Mouse (Mus musculus): ENCODE results near the gene Dusp7. TPM values are rescaled to one million over a fixed set of nuclear protein-coding genes. Genes with fewer than 3 reads are reported as not detected.

Dusp7 gene
- polyA plus RNA-seq, 1 experiment from 2014 or later = 9.2 TPM

- ATAC-seq (replicated peaks) = no peak
- WGBS = 51% methylated on average over 6 of the region's 6 CpGs
Measured at GRCm38 (mm10) chr9:106371776-106372175, 3.3 kb downstream of the Dusp7 start.

DNA sequence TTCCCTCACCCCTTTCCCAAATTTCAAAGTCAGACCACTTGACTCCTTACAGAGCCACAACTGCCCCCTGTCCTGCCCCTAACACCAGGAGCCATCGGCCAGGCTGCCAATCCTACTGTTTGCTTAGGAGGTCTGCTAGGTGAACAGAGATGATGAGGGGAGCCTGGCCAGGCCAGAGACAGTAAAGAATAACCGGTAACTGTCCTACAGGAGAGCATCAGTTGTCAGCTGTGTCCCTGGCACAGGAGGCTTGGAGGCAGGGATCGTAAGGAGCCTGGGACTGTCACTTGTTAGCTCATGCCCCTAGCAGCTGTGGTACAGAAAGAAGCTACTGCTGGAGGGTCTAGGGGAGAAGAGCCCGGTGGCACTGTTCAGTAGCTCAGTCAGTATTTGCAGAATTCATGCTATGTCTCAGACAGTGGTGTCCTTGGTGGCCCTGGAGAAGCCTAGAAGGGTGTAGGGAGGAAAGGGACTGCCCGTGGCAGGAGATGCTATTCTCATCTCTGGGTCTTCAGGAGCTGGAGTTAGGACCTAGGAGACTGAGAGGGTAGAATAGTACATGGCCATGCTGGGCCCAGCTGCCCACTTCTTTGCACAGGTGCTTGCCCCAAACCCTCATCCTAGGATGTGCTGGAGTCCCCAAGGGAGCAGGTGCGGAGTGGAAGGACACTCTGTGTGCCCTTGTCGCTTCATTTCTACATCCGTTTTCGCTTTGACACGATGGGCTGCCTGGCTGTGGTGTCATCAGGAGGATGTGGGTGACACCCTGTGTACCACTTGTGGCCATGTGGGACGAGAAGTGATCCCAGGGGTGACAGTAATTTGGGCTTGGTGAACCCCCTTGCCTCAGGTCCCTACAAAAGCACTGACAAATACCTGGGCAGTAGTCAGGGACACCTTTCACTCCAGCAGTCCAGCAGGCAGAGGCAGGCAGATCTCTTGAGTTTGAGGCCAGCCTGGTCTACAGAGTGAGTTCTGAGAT is 4.3 kb downstream of the Dusp7 start:
- H3K4me1 ChIP-seq = peaks cover 33% of the 10 kb centered on the region
- peaks cover 18% of the 10 kb centered on the region for H3K36me3 ChIP-seq
- H3K4me3 ChIP-seq = no peak overlapping the region
- no peak for ATAC-seq (replicated peaks)
- H3K27me3 ChIP-seq = no peaks in the 10 kb centered on the region
- no peak overlapping the region for H3K9ac ChIP-seq (replicated peaks)
- no peak overlapping the region for H3K4me2 ChIP-seq (replicated peaks)
- no peaks in the 10 kb centered on the region for H3K9me3 ChIP-seq
- WGBS = 93% methylated on average over 11 of the region's 11 CpGs
- H3K27ac ChIP-seq (replicated peaks) = no peak overlapping the region

More at GRCm38 (mm10) chr9:106371776-106372175, 3.3 kb downstream of the Dusp7 start:
- Histone ChIP-seq H3K9me3 (no peaks in the 10 kb centered on the region), H3K4me3 (no peak overlapping the region), H3K4me1 (peaks cover 40% of the 10 kb centered on the region), H3K27ac (replicated peaks) (no peak overlapping the region), H3K27me3 (no peaks in the 10 kb centered on the region), H3K4me2 (replicated peaks) (no peak overlapping the region; the same call in 1 of the 2 replicates), H3K36me3 (peaks cover 15% of the 10 kb centered on the region), H3K9ac (replicated peaks) (no peak overlapping the region)

DNA sequence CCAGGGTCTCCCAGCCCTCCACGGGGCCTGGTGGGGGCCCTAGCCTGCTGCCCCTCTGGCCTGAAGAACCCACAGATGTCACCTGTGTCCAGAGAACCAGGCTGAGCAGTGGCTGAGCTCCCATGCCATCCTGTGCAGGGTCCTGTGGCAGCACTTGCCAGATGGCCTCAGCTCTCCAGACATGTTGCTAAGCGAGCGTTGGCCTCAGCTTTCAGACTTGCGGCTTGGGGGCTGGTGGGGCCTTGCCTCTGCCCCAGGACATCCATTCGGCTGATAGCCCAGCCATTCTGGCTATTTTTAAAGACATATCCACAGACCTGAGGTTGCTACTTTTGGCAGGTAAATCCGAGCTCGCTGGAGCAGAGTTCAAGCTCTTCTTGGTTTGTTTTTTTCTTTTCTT is 5.5 kb downstream of the Dusp7 start:
- Histone ChIP-seq H3K4me3 (no peak overlapping the region), H3K36me3 (peaks cover 18% of the 10 kb centered on the region), H3K9ac (replicated peaks) (no peak overlapping the region), H3K27ac (replicated peaks) (no peak overlapping the region), H3K27me3 (no peaks in the 10 kb centered on the region), H3K4me1 (peaks cover 33% of the 10 kb centered on the region), H3K9me3 (no peaks in the 10 kb centered on the region), H3K4me2 (replicated peaks) (no peak overlapping the region)
- ATAC-seq (replicated peaks) = no peak
- 84% methylated on average over 7 of the region's 7 CpGs for WGBS

DNA sequence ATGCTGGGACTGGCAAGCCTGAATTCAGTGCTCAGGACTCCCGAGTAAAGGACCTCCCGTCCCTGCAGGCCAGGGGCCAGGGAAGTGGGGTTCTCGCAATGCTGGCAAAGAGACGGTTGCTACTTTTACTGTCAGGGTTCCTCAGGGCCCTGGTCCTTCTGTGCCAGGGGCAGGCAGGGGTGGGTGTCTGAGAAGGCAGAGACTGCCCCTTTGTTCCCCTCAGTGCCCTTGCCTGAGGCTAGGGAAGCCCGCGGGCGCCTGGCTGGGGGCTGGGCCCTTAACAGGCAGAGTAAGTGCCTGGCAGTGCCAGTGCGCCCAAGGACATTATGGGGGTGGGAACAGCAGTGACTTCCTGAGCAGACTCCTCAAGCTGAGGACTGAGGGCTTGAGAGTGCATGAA is 8.8 kb downstream of the Dusp7 start:
- WGBS = 82% methylated on average over 8 of the region's 8 CpGs
- no peak for ATAC-seq (replicated peaks)
- Histone ChIP-seq H3K9ac (replicated peaks) (no peak overlapping the region), H3K27me3 (no peaks in the 10 kb centered on the region), H3K4me3 (no peak overlapping the region), H3K36me3 (peaks cover 16% of the 10 kb centered on the region), H3K4me1 (peaks cover under 1% of the 10 kb centered on the region; the same call in 1 of the 2 replicates), H3K4me2 (replicated peaks) (no peak overlapping the region), H3K27ac (replicated peaks) (no peak overlapping the region), H3K9me3 (no peaks in the 10 kb centered on the region)

DNA sequence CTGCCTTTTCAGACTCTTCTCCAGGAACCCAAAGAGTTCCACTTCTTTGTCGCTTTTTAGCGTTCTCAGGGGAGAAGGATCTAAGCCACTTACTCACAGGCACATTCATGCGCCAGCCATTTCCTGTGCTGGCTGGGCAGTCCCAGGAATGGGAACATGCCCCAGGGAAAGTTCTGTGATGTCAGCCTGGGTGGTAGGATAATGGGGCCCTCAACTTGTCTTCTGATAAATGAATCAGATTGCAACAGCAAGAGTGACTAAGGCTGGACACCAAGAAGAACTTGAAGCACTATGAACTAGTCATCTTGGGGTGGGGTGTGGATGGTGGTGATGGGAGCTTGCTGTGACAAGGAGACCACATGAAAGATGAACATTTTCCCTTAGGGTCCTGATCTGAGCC is 9.6 kb downstream of the Dusp7 start:
- H3K4me3 ChIP-seq = no peak overlapping the region
- H3K9me3 ChIP-seq = no peaks in the 10 kb centered on the region
- WGBS = 91% methylated on average over 3 of the region's 3 CpGs
- peaks cover 12% of the 10 kb centered on the region for H3K36me3 ChIP-seq
- H3K4me1 ChIP-seq = peaks cover 3% of the 10 kb centered on the region
- H3K27ac ChIP-seq (replicated peaks) = no peak overlapping the region
- no peak overlapping the region for H3K4me2 ChIP-seq (replicated peaks)
- no peak for ATAC-seq (replicated peaks)
- H3K9ac ChIP-seq (replicated peaks) = no peak overlapping the region
- no peaks in the 10 kb centered on the region for H3K27me3 ChIP-seq

- no peak overlapping the region for H3K27ac ChIP-seq (replicated peaks)
- WGBS = 68% methylated on average over 9 of the region's 9 CpGs
- no peak overlapping the region for H3K9ac ChIP-seq (replicated peaks)
- H3K4me3 ChIP-seq = no peak overlapping the region
- peaks cover 10% of the 10 kb centered on the region for H3K4me1 ChIP-seq
- no peaks in the 10 kb centered on the region for H3K27me3 ChIP-seq
- H3K36me3 ChIP-seq = peaks cover 7% of the 10 kb centered on the region
- no peak overlapping the region for H3K4me2 ChIP-seq (replicated peaks)
- no peak for ATAC-seq (replicated peaks)
- H3K9me3 ChIP-seq = no peaks in the 10 kb centered on the region
Measured at GRCm38 (mm10) chr9:106378753-106379152, 10.3 kb downstream of the Dusp7 start.

DNA sequence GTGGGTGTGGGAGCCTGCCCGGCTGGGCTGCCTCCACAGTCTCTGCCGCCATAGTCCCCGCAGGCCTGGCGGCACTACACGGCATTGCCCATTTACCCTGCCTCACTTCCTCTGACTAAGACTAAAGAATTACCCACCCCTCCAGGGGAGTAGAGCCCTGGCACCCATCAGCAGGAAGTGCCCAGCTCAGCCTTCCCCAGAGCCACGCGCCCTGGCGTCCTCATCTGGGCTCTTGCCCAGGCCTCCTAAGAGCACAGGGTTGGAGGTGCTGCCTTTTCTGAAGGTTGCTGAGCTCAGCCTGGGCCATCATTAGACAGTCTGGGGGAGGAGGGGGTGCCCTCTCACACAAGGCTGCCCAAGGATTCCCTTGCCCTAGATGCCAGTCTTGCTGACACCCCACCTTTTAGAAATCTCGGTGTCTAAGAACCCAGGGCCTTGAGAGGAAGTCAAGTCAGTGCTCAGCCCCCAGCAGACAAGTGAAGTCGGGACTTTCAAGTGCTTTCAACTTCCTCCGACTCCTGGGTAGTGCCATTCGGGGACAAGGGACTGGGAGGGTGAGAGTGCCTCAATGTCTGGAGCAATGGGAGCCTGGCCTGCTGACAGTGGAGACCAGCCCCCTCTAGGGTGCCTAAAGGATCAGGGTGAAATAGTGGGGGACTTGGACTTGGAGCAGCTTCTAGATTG is 17.9 kb downstream of the Dusp7 start:
- H3K4me2 ChIP-seq (replicated peaks) = no peak overlapping the region
- peak; percentile 16; the same call in 1 of the 2 replicates for ATAC-seq (replicated peaks)
- no peak overlapping the region for H3K4me3 ChIP-seq
- no peaks in the 10 kb centered on the region for H3K36me3 ChIP-seq
- WGBS = 77% methylated on average over 12 of the region's 12 CpGs
- H3K27ac ChIP-seq (replicated peaks) = no peak overlapping the region
- no peak overlapping the region for H3K9ac ChIP-seq (replicated peaks)
- H3K27me3 ChIP-seq = no peaks in the 10 kb centered on the region
- peaks cover 29% of the 10 kb centered on the region for H3K4me1 ChIP-seq
- no peaks in the 10 kb centered on the region for H3K9me3 ChIP-seq

DNA sequence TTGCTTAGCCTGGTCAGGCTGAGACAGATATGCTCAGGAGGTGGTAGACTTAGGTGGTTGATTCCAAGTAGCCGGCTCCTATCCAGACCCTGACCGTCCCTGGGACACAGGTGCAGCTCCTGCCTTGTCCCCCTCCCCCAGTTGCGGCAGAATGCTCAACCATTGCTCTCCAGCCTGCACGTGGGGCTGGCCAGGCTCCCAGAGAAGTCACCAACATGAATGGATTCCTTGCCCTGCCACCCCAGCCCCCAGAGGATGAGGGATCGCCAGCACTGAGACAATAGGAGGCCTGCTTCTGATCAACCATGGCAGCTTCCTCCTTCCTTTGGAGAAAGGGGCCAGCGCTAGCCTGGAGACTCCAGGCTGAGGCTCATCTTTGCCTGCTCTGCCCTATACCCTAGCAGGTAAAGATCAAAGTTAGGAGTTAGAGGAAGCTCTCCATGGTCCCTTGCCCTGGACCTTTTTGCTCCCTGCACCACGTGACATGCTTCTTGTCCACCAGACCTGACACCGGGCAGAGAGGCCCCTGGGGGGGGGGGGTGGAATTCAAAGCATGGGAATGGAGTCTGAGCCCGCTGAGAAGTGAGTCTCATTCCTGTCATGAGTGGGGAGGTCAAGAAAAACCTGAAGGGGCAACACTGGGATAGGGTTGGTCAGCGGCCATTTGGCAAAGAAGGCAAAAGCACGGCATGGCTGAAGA is 24.5 kb downstream of the Dusp7 start:
- WGBS = 73% methylated on average over 11 of the region's 11 CpGs
- no peak overlapping the region for H3K4me3 ChIP-seq
- no peak overlapping the region for H3K9ac ChIP-seq (replicated peaks)
- H3K9me3 ChIP-seq = no peaks in the 10 kb centered on the region
- no peak overlapping the region for H3K27ac ChIP-seq (replicated peaks)
- no peaks in the 10 kb centered on the region for H3K36me3 ChIP-seq
- H3K4me2 ChIP-seq (replicated peaks) = no peak overlapping the region
- H3K4me1 ChIP-seq = peaks cover 22% of the 10 kb centered on the region; the same call in 1 of the 2 replicates
- no peak; the same call in 1 of the 2 replicates for ATAC-seq (replicated peaks)
- no peaks in the 10 kb centered on the region for H3K27me3 ChIP-seq

- ATAC-seq (replicated peaks) = no peak
- WGBS = 59% methylated on average over 8 of the region's 8 CpGs
- no peak overlapping the region for H3K27ac ChIP-seq (replicated peaks)
- H3K9ac ChIP-seq (replicated peaks) = no peak overlapping the region
- H3K4me1 ChIP-seq = peaks cover 22% of the 10 kb centered on the region; the same call in 1 of the 2 replicates
- H3K4me2 ChIP-seq (replicated peaks) = no peak overlapping the region
- no peaks in the 10 kb centered on the region for H3K36me3 ChIP-seq
- no peak overlapping the region for H3K4me3 ChIP-seq
- H3K27me3 ChIP-seq = no peaks in the 10 kb centered on the region
- no peaks in the 10 kb centered on the region for H3K9me3 ChIP-seq
Measured at GRCm38 (mm10) chr9:106393548-106393947, 25.1 kb downstream of the Dusp7 start.

GRCm38 (mm10) chr9:106394649-106395602 is 26.5 kb downstream of the Dusp7 start:
- Histone ChIP-seq H3K4me1 (peaks cover 22% of the 10 kb centered on the region; the same call in 1 of the 2 replicates), H3K36me3 (no peaks in the 10 kb centered on the region), H3K9ac (replicated peaks) (no peak overlapping the region), H3K9me3 (no peaks in the 10 kb centered on the region), H3K27me3 (no peaks in the 10 kb centered on the region), H3K27ac (replicated peaks) (no peak overlapping the region), H3K4me3 (no peak overlapping the region), H3K4me2 (replicated peaks) (no peak overlapping the region)
- peak; percentile 32; the same call in 1 of the 2 replicates for ATAC-seq (replicated peaks)
- 25% methylated on average over 11 of the region's 11 CpGs for WGBS

GRCm38 (mm10) chr9:106397733-106398132 is 29.3 kb downstream of the Dusp7 start:
- H3K9ac ChIP-seq (replicated peaks) = no peak overlapping the region
- ATAC-seq (replicated peaks) = no peak
- H3K27me3 ChIP-seq = no peaks in the 10 kb centered on the region
- H3K4me1 ChIP-seq = peaks cover 17% of the 10 kb centered on the region; the same call in 1 of the 2 replicates
- H3K9me3 ChIP-seq = no peaks in the 10 kb centered on the region
- 89% methylated on average over 4 of the region's 4 CpGs for whole genome bisulfite sequencing
- H3K36me3 ChIP-seq = no peaks in the 10 kb centered on the region
- no peak overlapping the region for H3K27ac ChIP-seq (replicated peaks)
- no peak overlapping the region for H3K4me2 ChIP-seq (replicated peaks)
- no peak overlapping the region for H3K4me3 ChIP-seq

Measured in forebrain, embryonic 15.5 days (tissue).